Mouse (Mus musculus): Measurements from ENCODE around the gene Poc1a. TPM values are rescaled to one million over a fixed set of nuclear protein-coding genes. Genes with fewer than 3 reads are reported as not detected.

Gene Poc1a
- polyA plus RNA-seq, 1 experiment = 32.6 TPM

DNA sequence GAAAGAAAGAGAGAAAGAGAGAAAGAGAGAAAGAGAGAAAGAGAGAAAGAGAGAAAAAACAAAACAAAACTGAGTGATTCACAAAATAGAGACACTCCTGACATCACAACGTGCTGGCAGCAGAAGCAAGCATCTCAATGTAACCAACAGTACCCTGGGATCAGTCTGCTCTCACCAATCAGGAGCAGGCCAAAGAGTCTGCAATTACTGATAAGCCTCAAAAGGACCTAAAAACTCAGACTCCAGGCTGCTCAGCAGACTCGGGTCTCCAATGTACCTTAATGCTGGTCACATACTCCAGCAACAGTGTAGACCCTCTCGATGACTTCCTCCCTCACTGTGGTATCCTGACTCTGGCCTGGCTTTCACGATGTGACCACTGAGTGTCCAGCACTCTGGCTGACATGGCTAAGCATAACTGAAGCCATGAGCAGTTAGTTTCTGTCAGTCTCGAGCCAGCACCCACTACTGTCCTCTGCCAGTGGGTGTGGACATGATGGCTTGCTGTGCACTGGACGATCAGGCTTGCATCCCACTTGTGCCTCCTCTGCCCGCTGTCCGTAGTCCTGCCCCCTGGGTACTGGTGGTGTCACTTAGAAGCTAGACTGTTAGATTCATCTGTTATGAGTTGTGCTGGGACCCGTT lies 117.9 kb downstream of the Poc1a start:
- Histone ChIP-seq H3K4me1 (ENCODE audit: control insufficient read depth, insufficient read depth, low read length) (peaks cover 10% of the 10 kb centered on the region), H3K4me3 (ENCODE audit: insufficient read depth, low read length) (no peak overlapping the region), H3K27ac (ENCODE audit: insufficient read depth, low read length) (no peak overlapping the region)
- TF ChIP-seq POLR2A (IDR thresholded peaks at IDR 0.05; ENCODE audit: extremely low read depth, insufficient read depth, low read length) = no peak
- no peak for TF ChIP-seq CTCF (IDR thresholded peaks at IDR 0.05; ENCODE audit: extremely low read depth, insufficient read depth, low read length)

- H3K27ac ChIP-seq (ENCODE audit: insufficient read depth, low read length) = no peak overlapping the region
- H3K4me3 ChIP-seq (ENCODE audit: insufficient read depth, low read length) = no peak overlapping the region
- H3K4me1 ChIP-seq (ENCODE audit: control insufficient read depth, insufficient read depth, low read length) = peaks cover 10% of the 10 kb centered on the region
- no peak for TF ChIP-seq POLR2A (IDR thresholded peaks at IDR 0.05; ENCODE audit: extremely low read depth, insufficient read depth, low read length)
- TF ChIP-seq CTCF (IDR thresholded peaks at IDR 0.05; ENCODE audit: extremely low read depth, insufficient read depth, low read length) = no peak
These were observed 118.9 kb downstream of the Poc1a start for GRCm38 (mm10) chr9:106399808-106400207.

Other genes starting within 250 kb of the Poc1a start
- gene Col6a4, start 184.3 kb upstream of the Poc1a start, polyA plus RNA-seq (2012; rRNA removed) = 2.1 and 3.9 TPM in 2 replicates
- 3.1 TPM in 2 replicates for gene Glyctk, start 122.9 kb upstream of the Poc1a start, polyA plus RNA-seq (2012; rRNA removed)
- 95.4 and 103 TPM in 2 replicates for gene Wdr82, start 110.1 kb upstream of the Poc1a start, polyA plus RNA-seq (2012; rRNA removed)
- 42.1 and 47.4 TPM in 2 replicates for gene Ppm1m, start 81.3 kb upstream of the Poc1a start, polyA plus RNA-seq (2012; rRNA removed)
- 97.3 and 106 TPM in 2 replicates for gene Twf2, start 78.0 kb upstream of the Poc1a start, polyA plus RNA-seq (2012; rRNA removed)
- 1.2 and 1.3 TPM in 2 replicates for gene Tlr9, start 58.5 kb upstream of the Poc1a start, polyA plus RNA-seq (2012; rRNA removed)
- 117 and 125 TPM in 2 replicates for gene Alas1, start 32.4 kb upstream of the Poc1a start, polyA plus RNA-seq (2012; rRNA removed)
- 128 and 130 TPM in 2 replicates for gene Dusp7, start 87.6 kb downstream of the Poc1a start, polyA plus RNA-seq (2012; rRNA removed)
- gene Rpl29, start 148.4 kb downstream of the Poc1a start, polyA plus RNA-seq (2012; rRNA removed) = 666 and 719 TPM in 2 replicates
- gene Acy1, start 157.3 kb downstream of the Poc1a start, polyA plus RNA-seq (2012; rRNA removed) = 10.7 and 12.1 TPM in 2 replicates
- 37.9 and 42.8 TPM in 2 replicates for gene Abhd14b, start 166.4 kb downstream of the Poc1a start, polyA plus RNA-seq (2012; rRNA removed)
- gene Abhd14a, start 166.6 kb downstream of the Poc1a start, polyA plus RNA-seq (2012; rRNA removed) = 88.0 and 94.9 TPM in 2 replicates
- 304 and 306 TPM in 2 replicates for gene Pcbp4, start 172.2 kb downstream of the Poc1a start, polyA plus RNA-seq (2012; rRNA removed)
- gene Gpr62, start 184.9 kb downstream of the Poc1a start, polyA plus RNA-seq (2012; rRNA removed) = 18.7 and 19.0 TPM in 2 replicates
- 46.3 and 47.6 TPM in 2 replicates for gene Rrp9, start 194.9 kb downstream of the Poc1a start, polyA plus RNA-seq (2012; rRNA removed)
- 3.7 and 4.6 TPM in 2 replicates for gene Parp3, start 195.9 kb downstream of the Poc1a start, polyA plus RNA-seq (2012; rRNA removed)
- not detected in 2 replicates for gene Iqcf1, start 218.9 kb downstream of the Poc1a start, polyA plus RNA-seq (2012; rRNA removed)
- gene Iqcf5, start 233.5 kb downstream of the Poc1a start, polyA plus RNA-seq (2012; rRNA removed) = not detected in 2 replicates